Mouse (Mus musculus) spleen, postnatal 36 days (tissue): ENCODE results near the gene Vps51.

Source experiments
- DNase-seq, 2 experiments: peaks; one replicate each; pipeline ENCODE4 v3.0.0; 2022; ENCODE audit warnings: low spot score in 2 of 2, mixed read lengths in 1 of 2

Vps51 gene

GRCm38 (mm10) chr19:6047899-6048166, 29.2 kb downstream of the Vps51 start:
- DNase-seq: no peak

DNA sequence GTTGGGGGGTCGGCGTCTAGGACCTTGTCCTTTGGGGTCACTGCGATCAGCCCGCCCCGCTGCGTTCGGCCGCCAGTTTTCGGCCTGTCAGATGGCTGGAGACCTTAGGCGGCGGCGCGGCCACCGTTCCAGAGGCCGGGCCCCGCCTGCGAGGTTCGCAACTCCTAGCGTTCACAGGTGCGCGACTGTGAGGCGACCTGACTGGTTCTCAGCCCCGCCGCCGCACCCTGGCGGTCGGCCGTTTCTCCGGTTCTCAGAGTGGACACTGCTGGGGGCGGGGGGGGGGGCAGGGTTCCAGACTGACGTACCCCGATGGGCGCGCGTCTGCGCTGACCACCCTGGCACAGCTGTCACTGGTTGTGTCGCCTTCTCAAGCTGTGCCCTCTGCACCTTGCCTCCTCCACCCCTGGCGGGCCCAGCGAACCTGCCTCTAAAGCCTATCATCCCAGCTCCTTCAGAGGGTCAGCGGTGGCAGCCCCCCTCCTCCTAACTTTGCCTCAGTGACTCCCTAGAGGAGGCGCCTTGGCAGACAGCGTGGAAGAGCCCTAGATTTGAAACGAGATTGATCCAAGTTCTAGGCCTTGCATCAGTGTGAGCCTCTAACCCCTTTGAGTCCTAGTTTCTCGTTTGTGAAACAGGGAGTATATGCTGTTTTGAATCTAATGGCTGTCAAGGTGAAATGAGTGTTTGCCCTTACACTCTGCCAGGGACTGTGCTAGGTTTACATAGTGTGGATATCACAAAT, 29.7 kb downstream of the Vps51 start:
- no peak for DNase-seq

DNA sequence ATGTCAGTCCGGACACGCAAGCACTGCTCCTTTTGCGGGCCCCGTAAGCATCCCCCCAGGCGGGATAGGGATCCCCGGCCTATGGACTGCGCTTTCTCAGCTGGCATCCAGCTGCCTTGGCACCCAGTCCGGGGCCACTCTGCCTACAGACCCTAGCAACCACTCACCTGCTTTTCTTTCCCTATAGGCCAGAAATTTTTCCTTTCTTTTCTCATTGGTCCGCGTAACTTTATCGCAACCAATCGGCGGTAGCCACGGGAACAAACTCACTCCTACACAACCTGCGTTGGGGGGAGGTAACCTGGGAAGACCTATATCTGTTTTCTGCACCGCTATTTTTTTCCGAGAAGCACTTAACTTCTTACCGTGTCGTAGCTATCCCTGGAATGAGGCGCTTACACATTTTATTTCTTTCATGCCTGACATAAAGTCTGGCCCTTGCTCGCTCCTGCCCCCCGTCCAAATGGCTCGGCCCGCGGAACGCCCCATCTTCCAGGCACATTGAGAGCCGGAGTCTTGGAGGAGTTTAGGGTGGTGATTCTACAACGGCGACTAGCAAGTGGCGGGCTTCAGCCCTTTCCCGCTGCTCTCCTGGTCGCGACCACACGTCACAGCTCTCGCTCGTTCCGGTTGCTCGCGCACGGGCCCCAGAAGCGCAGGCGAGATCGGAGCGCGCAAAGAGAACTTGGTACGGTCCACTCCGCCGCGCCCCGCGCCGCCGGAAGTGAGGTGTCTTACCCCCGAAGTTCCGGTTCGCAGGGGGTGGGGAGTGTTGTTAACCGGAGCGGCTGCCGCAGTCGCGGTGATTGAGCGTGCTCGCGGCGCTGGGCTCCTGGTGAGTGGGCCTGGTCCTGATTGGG, 30.5 kb downstream of the Vps51 start, which contains the start of gene Syvn1:
Gene Syvn1, plus strand, starts transcription at position 283 of the 860 bp plus-strand sequence.
- peak; percentile 92 to 94 for DNase-seq

- peak; percentile 63 to 73 for DNase-seq
These were observed 31.4 kb downstream of the Vps51 start for GRCm38 (mm10) chr19:6045366-6046293.

GRCm38 (mm10) chr19:6044102-6044501, 32.9 kb downstream of the Vps51 start:
- DNase-seq: peak in 1 of 2 experiments; percentile 42

- DNase-seq: no peak
These were observed 34.7 kb downstream of the Vps51 start for GRCm38 (mm10) chr19:6042293-6042692.

DNA sequence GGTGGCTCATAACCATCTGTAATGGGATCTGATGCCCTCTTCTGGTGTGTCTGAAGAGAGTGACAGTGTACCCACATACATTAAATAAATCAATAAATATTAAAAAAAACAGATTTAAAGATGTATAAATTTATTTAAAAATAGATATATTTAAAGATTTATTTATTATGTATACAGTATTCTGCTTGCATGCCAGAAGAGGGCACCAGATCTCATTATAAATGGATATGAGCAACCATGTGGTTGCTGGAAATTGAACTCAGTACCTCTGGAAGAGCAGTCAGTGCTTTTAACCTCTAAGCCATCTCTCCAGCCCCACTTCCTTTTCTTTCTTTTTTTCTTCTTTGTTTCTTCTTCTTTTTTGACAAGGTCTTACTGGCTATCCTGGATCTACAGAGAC, 37.0 kb downstream of the Vps51 start:
- DNase-seq: no peak

- DNase-seq: no peak
These were observed 38.7 kb downstream of the Vps51 start for GRCm38 (mm10) chr19:6038326-6038725.

DNA sequence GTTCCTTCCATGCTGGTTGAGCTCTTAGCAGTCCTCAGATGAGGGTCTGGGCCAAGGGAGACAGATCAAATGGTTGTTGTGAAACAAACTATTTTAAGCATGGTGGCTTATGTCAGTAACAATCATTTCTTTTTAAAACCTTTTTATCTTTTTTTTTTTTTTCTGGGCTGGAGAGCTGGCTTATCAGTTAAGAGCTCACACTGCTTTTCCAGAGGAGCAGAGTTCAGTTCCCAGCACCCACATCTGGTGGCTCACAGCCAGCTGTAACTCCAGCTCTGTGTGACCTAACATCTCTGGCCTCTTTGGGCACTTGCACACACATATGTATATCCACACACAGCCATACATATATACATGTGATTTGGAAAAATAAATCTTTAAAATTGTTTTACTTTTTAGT, 39.3 kb downstream of the Vps51 start:
- no peak for DNase-seq

GRCm38 (mm10) chr19:6035966-6036585, 41.0 kb downstream of the Vps51 start:
- DNase-seq: no peak

GRCm38 (mm10) chr19:6030520-6031280, 46.3 kb downstream of the Vps51 start:
- DNase-seq: no peak

DNA sequence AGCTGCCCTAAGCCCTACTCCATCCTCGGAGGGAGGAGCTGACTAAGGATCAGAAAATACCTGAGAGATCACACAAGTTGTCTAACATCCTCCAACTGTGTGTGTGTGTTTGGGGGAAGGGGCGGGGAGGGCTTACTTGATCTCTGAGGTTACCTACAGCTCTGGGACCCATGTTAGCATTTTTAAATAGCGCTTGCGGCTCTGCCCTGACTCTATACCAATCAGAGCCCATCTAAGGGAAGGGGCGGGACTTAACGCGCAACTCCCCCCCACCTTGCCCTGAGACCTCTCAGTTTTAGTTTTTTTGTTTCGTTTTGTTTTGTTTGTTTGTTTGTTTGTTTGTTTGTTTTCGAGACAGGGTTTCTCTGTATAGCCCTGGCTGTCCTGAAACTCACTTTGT, 47.6 kb downstream of the Vps51 start:
- DNase-seq: no peak

DNA sequence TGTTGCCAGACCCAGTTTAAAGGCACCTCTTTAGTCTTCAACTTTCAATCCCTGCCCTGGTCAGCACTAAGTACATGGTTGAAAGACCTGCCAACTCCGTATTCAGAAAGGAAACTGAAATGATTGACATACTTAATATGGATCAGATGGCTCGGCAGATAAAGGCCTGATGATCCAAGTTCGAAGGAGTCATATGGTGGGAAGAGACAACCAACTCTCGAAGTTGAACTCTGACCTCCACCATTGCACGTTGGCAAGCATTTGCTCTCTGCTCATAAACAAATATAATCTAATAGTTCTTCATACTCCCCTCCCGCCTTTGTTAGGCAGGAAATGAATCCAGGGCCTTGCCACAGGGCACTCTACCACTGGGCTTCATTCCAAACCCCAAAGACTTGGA, 48.0 kb downstream of the Vps51 start:
- no peak for DNase-seq

DNA sequence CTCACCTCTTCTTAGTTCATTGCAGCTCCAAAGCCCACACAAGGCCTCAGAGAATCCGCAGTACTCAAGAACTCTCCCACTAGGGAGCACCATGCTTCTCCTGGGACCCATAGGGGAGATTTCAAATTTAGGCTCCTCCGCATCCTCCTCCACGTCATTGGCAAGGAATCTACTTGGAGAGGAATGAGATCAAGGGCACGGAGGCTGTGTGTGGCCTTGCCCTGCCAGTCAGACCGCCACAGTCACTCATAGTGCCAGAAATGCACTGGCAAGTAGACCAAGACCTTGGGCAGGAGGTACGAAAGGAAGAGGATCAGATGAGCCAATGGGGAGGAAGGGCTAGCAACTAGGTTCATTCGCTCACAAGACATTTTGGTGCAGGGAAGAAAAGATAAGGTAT, 53.1 kb downstream of the Vps51 start:
- DNase-seq: no peak

GRCm38 (mm10) chr19:6023059-6023458, 54.0 kb downstream of the Vps51 start:
- no peak for DNase-seq

- no peak for DNase-seq
These were observed 56.8 kb downstream of the Vps51 start for GRCm38 (mm10) chr19:6020276-6020675.

- DNase-seq: peak; percentile 82 to 89
These were observed 58.6 kb downstream of the Vps51 start for GRCm38 (mm10) chr19:6018142-6019089.
